Mouse (Mus musculus): ENCODE measurements around the gene Aplf.

- no peak for TF ChIP-seq CTCF (IDR thresholded peaks at IDR 0.05; ENCODE audit: low read depth, low read length)
- no peak for TF ChIP-seq POLR2A (IDR thresholded peaks at IDR 0.05; ENCODE audit: extremely low read depth, insufficient read depth, low read length)
Measured at GRCm38 (mm10) chr6:87651787-87652186, 20.2 kb downstream of the Aplf start.
